Mouse (Mus musculus) ovary, postnatal 14 days (tissue): ENCODE results near the gene Tll1.
"Not testable (repeated sequence)": the region's sequence is repeated elsewhere in the genome, so short reads cannot be mapped to it uniquely, and the experiment has no call there.

Experiments
- DNase-seq: peaks from one replicate; pipeline ENCODE4 v3.0.0; 2022; ENCODE audit warnings: low spot score

Gene Tll1

GRCm38 (mm10) chr8:64059867-64060266 lies 146.2 kb downstream of the Tll1 start:
- DNase-seq: no peak

GRCm38 (mm10) chr8:64057571-64057970 lies 148.5 kb downstream of the Tll1 start:
- no peak for DNase-seq

- DNase-seq: no peak
These were observed 157.5 kb downstream of the Tll1 start for GRCm38 (mm10) chr8:64048556-64048955.

GRCm38 (mm10) chr8:64047963-64048505 lies 158.0 kb downstream of the Tll1 start:
- no peak for DNase-seq

GRCm38 (mm10) chr8:64041303-64041884 lies 164.7 kb downstream of the Tll1 start:
- no peak for DNase-seq

- no peak for DNase-seq
These were observed 175.2 kb downstream of the Tll1 start for GRCm38 (mm10) chr8:64030672-64031385.

- no peak for DNase-seq
These were observed 176.0 kb downstream of the Tll1 start for GRCm38 (mm10) chr8:64030081-64030480.

- DNase-seq: no peak
These were observed 176.5 kb downstream of the Tll1 start for GRCm38 (mm10) chr8:64029525-64029924.

GRCm38 (mm10) chr8:64024359-64024758 lies 181.7 kb downstream of the Tll1 start:
- DNase-seq: no peak

- no peak for DNase-seq
These were observed 182.5 kb downstream of the Tll1 start for GRCm38 (mm10) chr8:64023579-64023978.

GRCm38 (mm10) chr8:64023027-64023426 lies 183.0 kb downstream of the Tll1 start:
- no peak for DNase-seq

GRCm38 (mm10) chr8:63970612-63971391 lies 235.3 kb downstream of the Tll1 start:
- not testable (repeated sequence) for DNase-seq
